Mouse (Mus musculus) forebrain, postnatal 0 days (tissue): ENCODE data around the gene Pex11a. TPM values are rescaled to one million over a fixed set of nuclear protein-coding genes. Genes with fewer than 3 reads are reported as not detected.

Experiments
- ATAC-seq: fragments of 200-750 bp; cut with Nextera tagmentation; 2 replicates; pipeline ENCODE4 v1.8.0; 2017; ENCODE audit warnings: mild to moderate bottlenecking, moderate library complexity
- DNase-seq: peaks from one replicate; pipeline ENCODE4 v3.0.0-alpha.2; 2015
- H3K27ac ChIP-seq: fragments of 300-500 bp; sonication (generic); 2 replicates; pipeline ENCODE4 v1.5.1; 2014; ENCODE audit warnings: low read depth, mild to moderate bottlenecking, antibody characterized with exemption, low read length, moderate library complexity, mixed read lengths
- H3K27me3 ChIP-seq: fragments of 300-500 bp; sonication (generic); 2 replicates; pipeline ENCODE4 v1.6.1; 2014; ENCODE audit warnings: mild to moderate bottlenecking, low read length, mixed read lengths; ENCODE audit not compliant: insufficient read depth
- H3K36me3 ChIP-seq: fragments of 300-500 bp; sonication (generic); 2 replicates; pipeline ENCODE4 v1.6.1; 2014; ENCODE audit warnings: mild to moderate bottlenecking, moderate library complexity; ENCODE audit not compliant: insufficient read depth
- H3K4me1 ChIP-seq: fragments of 300-500 bp; sonication (generic); 2 replicates; pipeline ENCODE4 v1.6.1; 2014; ENCODE audit warnings: antibody characterized with exemption; ENCODE audit not compliant: insufficient read depth
- H3K4me2 ChIP-seq: fragments of 300-500 bp; sonication (generic); 2 replicates; pipeline ENCODE4 v1.6.1; 2014; ENCODE audit warnings: low read depth, mild to moderate bottlenecking, moderate library complexity
- H3K4me3 ChIP-seq: fragments of 300-500 bp; sonication (generic); 2 replicates; pipeline ENCODE4 v1.5.1; 2014; ENCODE audit warnings: low read depth, low read length, mixed read lengths
- H3K9ac ChIP-seq: fragments of 300-500 bp; sonication (generic); 2 replicates; pipeline ENCODE4 v1.6.1; 2014; ENCODE audit warnings: mild to moderate bottlenecking
- H3K9me3 ChIP-seq: fragments of 300-500 bp; sonication (generic); 2 replicates; pipeline ENCODE4 v1.6.1; 2016; ENCODE audit warnings: low read length
- CTCF ChIP-seq: sonication (generic); IDR thresholded peaks from 2 replicates; pipeline ENCODE4 v1.5.1; 2016; ENCODE audit warnings: antibody characterized with exemption, control low read depth, low read depth
- WGBS: fragments of 180-500 bp; shearing (Covaris S2); extraction: QIAGEN DNeasy Blood & Tissue Kit; methylation state at CpG from one replicate; pipeline ENCODE4 v1.1.7; 2014; 5-methylcytosine and 5-hydroxymethylcytosine counted together
- polyA plus RNA-seq: library from polyadenylated mRNA; unstranded; fragments of >200 nt; fragmentation: Nextera tagmentation; extraction: Ambion mirVana; gene quantifications from 2 replicates; pipeline ENCODE4 v1.2.1, GENCODE M21; 2015
- total RNA-seq: library from RNA; depleted of rRNA; stranded (reverse); fragments of >200 nt; gene quantifications from 2 replicates; pipeline ENCODE4 v1.2.3, GENCODE M21; 2014

Gene Pex11a
- total and polyA plus RNA-seq, 2 experiments from 2014 or later = 1.3 to 17.3 TPM

GRCm38 (mm10) chr7:79771561-79772512, 28.9 kb upstream of the Pex11a start:
- ATAC-seq (no peak), DNase-seq (no peak)
- Histone ChIP-seq H3K9ac (no peak overlapping the region), H3K36me3 (no peaks in the 10 kb centered on the region), H3K27me3 (no peaks in the 10 kb centered on the region), H3K4me1 (no peaks in the 10 kb centered on the region), H3K4me2 (no peak overlapping the region), H3K4me3 (no peak overlapping the region), H3K9me3 (no peaks in the 10 kb centered on the region), H3K27ac (no peak overlapping the region)
- WGBS = 46% methylated on average over 15 of the region's 15 CpGs
- TF ChIP-seq CTCF = no peak

GRCm38 (mm10) chr7:79769664-79770063, 26.7 kb upstream of the Pex11a start:
- ATAC-seq = no peak
- no peak for TF ChIP-seq CTCF
- no peaks in the 10 kb centered on the region for H3K27me3 ChIP-seq
- DNase-seq = no peak
- 87% methylated on average over 3 of the region's 3 CpGs for WGBS
- no peaks in the 10 kb centered on the region for H3K4me1 ChIP-seq
- no peak overlapping the region for H3K9ac ChIP-seq
- no peak overlapping the region for H3K27ac ChIP-seq
- no peak overlapping the region for H3K4me3 ChIP-seq
- no peaks in the 10 kb centered on the region for H3K9me3 ChIP-seq
- no peaks in the 10 kb centered on the region for H3K36me3 ChIP-seq
- H3K4me2 ChIP-seq = no peak overlapping the region

- WGBS = 40% methylated on average over 1 of the region's 1 CpGs
Measured at GRCm38 (mm10) chr7:79765991-79766390, 23.1 kb upstream of the Pex11a start.

DNA sequence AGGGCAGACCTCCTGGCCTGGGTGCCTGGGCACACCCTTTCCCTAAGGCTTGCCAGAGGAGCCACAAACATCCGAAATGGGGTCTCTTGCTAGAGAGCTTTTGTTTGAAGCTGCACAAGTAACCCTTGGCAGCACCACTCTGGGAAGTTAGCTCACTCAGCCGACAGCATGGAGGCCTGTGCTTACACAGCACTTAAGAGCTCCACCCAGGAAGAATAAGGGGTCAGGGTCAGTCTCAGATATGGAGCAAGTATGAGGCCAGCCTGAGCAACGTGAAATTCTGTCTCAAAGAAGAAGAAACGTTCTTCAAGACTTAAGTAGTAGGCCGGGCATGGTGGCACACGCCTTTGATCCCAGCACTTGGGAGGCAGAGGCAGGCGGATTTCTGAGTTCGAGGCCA, 19.2 kb upstream of the Pex11a start:
- Histone ChIP-seq H3K4me3 (no peak overlapping the region), H3K4me2 (no peak overlapping the region), H3K27ac (no peak overlapping the region), H3K9ac (no peak overlapping the region), H3K9me3 (no peaks in the 10 kb centered on the region), H3K4me1 (no peaks in the 10 kb centered on the region), H3K36me3 (no peaks in the 10 kb centered on the region), H3K27me3 (no peaks in the 10 kb centered on the region)
- WGBS = 83% methylated on average over 8 of the region's 8 CpGs
- ATAC-seq (no peak), DNase-seq (no peak)
- no peak for TF ChIP-seq CTCF

More at GRCm38 (mm10) chr7:79765991-79766390, 23.1 kb upstream of the Pex11a start:
- H3K27ac ChIP-seq = no peak overlapping the region
- no peaks in the 10 kb centered on the region for H3K36me3 ChIP-seq
- TF ChIP-seq CTCF = no peak
- H3K9ac ChIP-seq = no peak overlapping the region
- H3K4me3 ChIP-seq = no peak overlapping the region
- H3K9me3 ChIP-seq = no peaks in the 10 kb centered on the region
- H3K4me2 ChIP-seq = no peak overlapping the region
- ATAC-seq (no peak), DNase-seq (no peak)
- no peaks in the 10 kb centered on the region for H3K4me1 ChIP-seq
- no peaks in the 10 kb centered on the region for H3K27me3 ChIP-seq

DNA sequence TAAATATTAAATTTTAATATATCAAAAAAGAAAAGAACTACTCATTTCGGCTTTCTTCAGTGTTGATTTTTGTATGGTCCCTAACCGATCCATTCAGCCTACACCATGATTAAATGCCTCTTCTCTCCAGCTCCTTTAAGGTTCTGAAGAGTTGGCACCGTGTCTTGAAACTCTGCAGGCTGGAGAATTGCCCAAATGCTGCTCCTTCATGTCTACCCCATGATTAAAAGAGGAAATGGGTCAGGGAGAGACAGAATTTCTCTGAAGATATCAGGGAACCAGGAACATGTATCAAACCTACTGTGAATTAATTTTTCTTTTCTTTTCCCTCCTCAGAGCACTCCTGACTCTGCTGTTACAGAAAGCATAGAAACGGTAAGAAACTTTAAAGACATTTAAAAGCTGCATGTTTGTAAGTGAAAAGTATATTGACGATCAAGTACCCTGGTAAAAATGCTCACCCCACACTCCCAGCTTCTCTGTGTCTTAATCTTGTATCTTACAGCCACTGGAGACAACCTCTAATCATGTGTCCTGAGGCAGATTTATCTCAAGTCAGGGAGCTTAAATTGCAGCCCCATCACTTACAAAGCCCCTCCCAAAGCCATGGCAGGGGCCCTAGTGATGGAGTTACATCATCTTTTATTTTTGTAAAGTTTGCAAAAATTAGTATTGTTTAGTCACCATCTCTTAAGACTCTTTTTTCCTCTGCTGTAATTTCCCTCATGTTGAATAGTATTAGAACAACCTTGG, 18.4 kb upstream of the Pex11a start:
- 72% methylated on average over 5 of the region's 5 CpGs for WGBS
- Histone ChIP-seq H3K9me3 (no peaks in the 10 kb centered on the region), H3K27me3 (no peaks in the 10 kb centered on the region), H3K27ac (no peak overlapping the region), H3K4me3 (no peak overlapping the region), H3K4me1 (no peaks in the 10 kb centered on the region), H3K4me2 (no peak overlapping the region), H3K36me3 (no peaks in the 10 kb centered on the region), H3K9ac (no peak overlapping the region)
- DNase-seq (no peak), ATAC-seq (no peak)
- no peak for TF ChIP-seq CTCF

DNA sequence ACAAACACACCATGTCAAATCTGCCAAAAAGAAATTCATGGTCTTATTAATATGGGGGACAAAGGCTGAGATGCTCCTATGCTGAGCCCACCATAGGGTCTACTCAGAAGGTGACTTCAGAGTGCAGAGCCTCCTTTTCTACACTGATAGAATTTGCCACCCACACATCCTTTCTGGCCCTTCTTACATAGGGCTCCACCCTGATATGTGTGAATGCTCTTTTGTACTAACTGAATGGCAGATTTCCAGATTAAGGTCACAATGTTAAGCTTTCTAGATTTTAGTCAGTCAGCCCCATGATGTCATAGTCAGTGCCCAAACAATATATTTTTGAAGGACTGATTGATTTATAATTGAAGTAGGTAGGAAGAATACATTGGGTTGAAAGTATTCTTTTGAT, 16.8 kb upstream of the Pex11a start:
- no peaks in the 10 kb centered on the region for H3K4me1 ChIP-seq
- no peak for ATAC-seq
- no peak for DNase-seq

DNA sequence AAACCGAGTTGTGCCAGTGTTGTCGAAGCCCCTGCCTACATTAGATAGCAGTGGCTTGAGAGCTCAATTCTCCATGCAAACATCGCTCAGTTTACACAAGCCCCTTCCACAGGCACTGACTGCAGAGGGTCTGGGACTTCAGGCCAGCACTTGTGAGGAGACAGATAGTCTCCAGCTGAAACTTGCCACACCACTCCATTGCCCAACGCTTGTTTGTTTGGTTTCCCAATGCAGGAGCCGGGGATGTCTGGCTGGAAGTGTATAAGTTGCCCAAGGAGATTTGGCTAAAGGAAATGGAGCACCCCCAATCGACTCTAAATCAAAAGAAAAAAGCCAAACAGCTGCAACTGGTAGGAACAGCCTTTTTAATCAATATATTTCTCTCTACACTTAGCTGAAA, 15.2 kb upstream of the Pex11a start:
- WGBS = 80% methylated on average over 6 of the region's 6 CpGs
- Histone ChIP-seq H3K27me3 (no peaks in the 10 kb centered on the region), H3K36me3 (no peaks in the 10 kb centered on the region), H3K9ac (no peak overlapping the region), H3K4me1 (no peaks in the 10 kb centered on the region), H3K27ac (no peak overlapping the region), H3K4me2 (no peak overlapping the region), H3K4me3 (no peak overlapping the region), H3K9me3 (no peaks in the 10 kb centered on the region)
- DNase-seq (no peak), ATAC-seq (no peak)
- TF ChIP-seq CTCF = no peak

More for the DNA sequence above, 16.8 kb upstream of the Pex11a start:
- Histone ChIP-seq H3K27ac (no peak overlapping the region), H3K9me3 (no peaks in the 10 kb centered on the region), H3K27me3 (no peaks in the 10 kb centered on the region), H3K36me3 (no peaks in the 10 kb centered on the region), H3K9ac (no peak overlapping the region), H3K4me3 (no peak overlapping the region), H3K4me2 (no peak overlapping the region)
- TF ChIP-seq CTCF = no peak
